Mouse (Mus musculus) hindbrain, embryonic 16.5 days (tissue): ENCODE measurements at regions not wholly inside any gene's neighbourhood (a gene's known extent, or its start where the extent isn't known, plus 50 kb on each side); places are given as distances from the start of the nearest gene placed in this dataset.
"Not testable (repeated sequence)": the region's sequence is repeated elsewhere in the genome, so short reads cannot be mapped to it uniquely, and the experiment has no call there.

Experiments used
- ATAC-seq: fragments of 200-750 bp; cut with Nextera tagmentation; 2 replicates; pipeline ENCODE4 v1.8.0; 2017; ENCODE audit warnings: moderate TSS enrichment, moderate library complexity
- H3K27ac ChIP-seq: fragments of 300-500 bp; sonication (generic); 2 replicates; pipeline ENCODE4 v1.5.1; 2014; ENCODE audit warnings: low read depth, mild to moderate bottlenecking, control low read depth, low read length, moderate library complexity
- H3K27me3 ChIP-seq: fragments of 300-500 bp; sonication (generic); replicated peaks from 2 replicates; pipeline ENCODE4 v1.6.1; 2014; ENCODE audit warnings: low read length; ENCODE audit not compliant: control insufficient read depth, insufficient read depth
- H3K36me3 ChIP-seq: fragments of 300-500 bp; sonication (generic); 2 replicates; pipeline ENCODE4 v1.6.1; 2014; ENCODE audit warnings: mild to moderate bottlenecking, low read length, moderate library complexity, mixed read lengths; ENCODE audit not compliant: control insufficient read depth, insufficient read depth
- H3K4me1 ChIP-seq: fragments of 300-500 bp; sonication (generic); 2 replicates; pipeline ENCODE4 v1.6.1; 2014; ENCODE audit warnings: low read depth, low read length; ENCODE audit not compliant: control insufficient read depth, insufficient read depth
- H3K4me2 ChIP-seq: fragments of 300-500 bp; sonication (generic); 2 replicates; pipeline ENCODE4 v1.6.1; 2014; ENCODE audit warnings: mild to moderate bottlenecking, low read length, control low read depth, moderate library complexity
- H3K4me3 ChIP-seq: fragments of 300-500 bp; sonication (generic); 2 replicates; pipeline ENCODE4 v1.5.1; 2014; ENCODE audit warnings: mild to moderate bottlenecking, low read length, control low read depth, moderate library complexity
- H3K9ac ChIP-seq: fragments of 300-500 bp; sonication (generic); 2 replicates; pipeline ENCODE4 v1.6.1; 2014; ENCODE audit warnings: low read depth, mild to moderate bottlenecking, control low read depth, low read length, moderate library complexity
- H3K9me3 ChIP-seq: fragments of 300-500 bp; sonication (generic); 2 replicates; pipeline ENCODE4 v1.6.1; 2014; ENCODE audit warnings: mild to moderate bottlenecking, low read length, moderate library complexity; ENCODE audit not compliant: control insufficient read depth
- WGBS: fragments of 180-500 bp; shearing (Covaris S2); extraction: QIAGEN DNeasy Blood & Tissue Kit; methylation state at CpG from one replicate; pipeline ENCODE4 v1.1.7; 2014; 5-methylcytosine and 5-hydroxymethylcytosine counted together

DNA sequence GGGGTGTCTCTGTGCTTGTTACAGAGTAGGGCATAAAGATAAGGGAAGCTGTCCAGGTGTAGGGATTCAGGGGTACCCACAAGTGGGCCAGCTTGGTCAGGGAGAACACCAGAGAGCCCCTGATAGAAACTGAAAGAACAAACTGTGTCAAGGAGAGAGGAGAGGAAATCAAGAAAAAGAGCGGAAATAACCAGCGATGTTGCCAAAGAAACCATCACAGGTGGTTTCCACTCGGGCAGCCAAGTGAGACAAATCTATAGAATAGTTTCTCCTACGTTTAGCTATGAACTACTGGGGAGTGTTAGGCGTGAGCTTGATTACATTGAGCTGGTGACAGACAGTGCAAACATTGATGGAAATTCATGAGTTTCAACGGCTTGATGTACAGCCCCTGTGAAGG, 138.8 kb downstream of the Glrx3 start:
- no peaks in the 10 kb centered on the region; the same call in 1 of the 2 replicates for H3K9me3 ChIP-seq
- H3K27ac ChIP-seq: no peak overlapping the region
- no peaks in the 10 kb centered on the region for H3K27me3 ChIP-seq
- no peak overlapping the region for H3K9ac ChIP-seq
- no peak overlapping the region for H3K4me2 ChIP-seq
- no peaks in the 10 kb centered on the region for H3K36me3 ChIP-seq
- no peak for ATAC-seq
- WGBS: 54% methylated on average over 6 of the region's 6 CpGs
- H3K4me1 ChIP-seq: no peaks in the 10 kb centered on the region
- H3K4me3 ChIP-seq: no peak overlapping the region

DNA sequence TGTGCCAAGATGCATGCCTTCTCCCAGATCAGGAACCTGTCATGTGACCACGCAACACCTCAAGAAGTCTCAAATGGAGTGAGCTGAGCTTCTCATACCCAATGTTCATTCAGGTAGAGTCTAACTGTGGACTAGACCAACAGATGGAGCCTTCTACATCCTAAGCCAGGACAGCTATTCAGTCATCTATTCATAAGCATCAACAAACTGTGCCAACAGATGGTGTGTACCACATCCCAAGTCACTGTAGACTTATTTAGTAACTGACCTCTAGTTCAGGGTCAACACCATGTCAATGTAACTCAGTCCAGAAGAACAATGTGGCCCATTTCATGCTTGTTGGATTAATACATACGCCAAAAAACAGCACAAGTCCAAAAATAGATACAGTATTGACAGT, 146.1 kb downstream of the Glrx3 start:
- ATAC-seq: no peak
- no peaks in the 10 kb centered on the region for H3K9me3 ChIP-seq
- no peak overlapping the region for H3K9ac ChIP-seq
- H3K27ac ChIP-seq: no peak overlapping the region
- WGBS: 76% methylated on average over 2 of the region's 2 CpGs
- no peaks in the 10 kb centered on the region for H3K36me3 ChIP-seq
- H3K27me3 ChIP-seq: no peaks in the 10 kb centered on the region; the same call in 1 of the 2 replicates
- H3K4me3 ChIP-seq: no peak overlapping the region
- H3K4me2 ChIP-seq: no peak overlapping the region
- no peaks in the 10 kb centered on the region for H3K4me1 ChIP-seq

DNA sequence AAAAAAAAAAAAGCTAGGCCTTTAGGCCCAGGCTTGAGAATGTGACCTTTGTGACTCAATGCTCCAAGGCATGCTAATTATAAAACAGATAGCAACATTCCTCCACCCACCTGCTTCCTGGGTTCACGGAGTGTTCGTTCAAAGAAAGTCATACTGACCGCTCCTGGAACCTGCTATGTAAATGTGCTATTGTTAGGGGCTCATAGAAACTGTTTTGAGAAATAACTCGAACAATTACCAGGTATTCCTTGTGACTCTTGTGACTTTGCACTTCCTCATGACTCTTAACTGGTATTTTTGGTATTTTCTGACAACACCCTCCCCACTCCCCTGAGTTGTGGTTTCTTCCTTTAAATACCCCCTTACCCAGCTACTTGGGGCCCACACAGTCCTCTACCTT, 147.5 kb downstream of the Glrx3 start:
- not testable (repeated sequence) for H3K4me2 ChIP-seq, ATAC-seq, H3K9me3 ChIP-seq, H3K4me1 ChIP-seq, H3K27me3 ChIP-seq, H3K9ac ChIP-seq, H3K36me3 ChIP-seq, H3K27ac ChIP-seq, H3K4me3 ChIP-seq
- WGBS: 84% methylated on average over 4 of the region's 4 CpGs

DNA sequence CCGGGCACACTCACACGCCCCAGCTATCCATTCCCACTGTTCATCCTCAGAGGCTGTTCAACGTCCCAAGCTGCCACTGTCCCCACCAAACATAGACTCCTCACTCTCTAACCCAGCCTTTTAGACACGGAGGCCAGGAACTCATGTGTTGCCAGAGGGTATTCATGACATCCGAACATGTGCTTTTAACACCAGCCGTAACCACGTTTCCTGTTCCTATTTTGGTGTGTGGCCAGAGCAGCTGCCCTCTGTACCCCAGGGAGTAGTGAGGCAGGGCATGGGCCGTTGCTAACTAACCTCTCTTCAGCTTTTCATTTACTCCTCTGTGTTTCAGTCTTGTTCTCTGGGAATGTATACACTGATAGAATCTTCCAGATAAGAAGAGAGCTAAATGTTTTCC, 156.2 kb downstream of the Glrx3 start:
- Histone ChIP-seq H3K4me2 (no peak overlapping the region), H3K36me3 (no peaks in the 10 kb centered on the region), H3K9ac (no peak overlapping the region), H3K9me3 (no peaks in the 10 kb centered on the region), H3K4me1 (no peaks in the 10 kb centered on the region), H3K4me3 (no peak overlapping the region), H3K27me3 (no peaks in the 10 kb centered on the region), H3K27ac (no peak overlapping the region)
- WGBS: 46% methylated on average over 8 of the region's 8 CpGs
- ATAC-seq: no peak

- H3K27me3 ChIP-seq: no peaks in the 10 kb centered on the region
- ATAC-seq: no peak
- no peak overlapping the region for H3K4me3 ChIP-seq
- H3K9me3 ChIP-seq: no peaks in the 10 kb centered on the region
- H3K9ac ChIP-seq: no peak overlapping the region
- H3K36me3 ChIP-seq: no peaks in the 10 kb centered on the region
- no peak overlapping the region for H3K4me2 ChIP-seq
- WGBS: 70% methylated on average over 4 of the region's 4 CpGs
- no peak overlapping the region for H3K27ac ChIP-seq
- no peaks in the 10 kb centered on the region for H3K4me1 ChIP-seq
Observed at GRCm38 (mm10) chr7:137595567-137595966, 158.2 kb downstream of the Glrx3 start.

DNA sequence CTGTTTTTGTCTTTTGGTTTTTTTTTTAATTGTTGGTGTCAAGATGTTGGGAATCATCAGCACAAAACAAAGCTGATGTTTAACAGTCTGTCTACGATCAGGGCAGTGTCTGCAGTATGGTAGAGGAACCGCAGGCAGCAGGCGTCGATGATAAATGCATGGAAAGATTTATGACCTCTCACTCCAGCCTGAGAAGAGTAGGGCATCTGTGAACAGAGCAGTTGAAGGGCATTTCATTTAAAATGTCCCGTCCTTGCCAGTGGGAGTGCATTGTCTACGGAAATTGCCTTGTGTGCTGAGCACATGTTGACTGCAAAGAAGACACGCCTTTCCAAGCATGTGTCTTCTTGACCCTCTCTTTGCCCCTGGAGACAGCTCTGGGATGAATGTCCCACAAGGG, 158.7 kb downstream of the Glrx3 start:
- ATAC-seq: no peak
- 40% methylated on average over 7 of the region's 7 CpGs for WGBS
- H3K9me3 ChIP-seq: no peaks in the 10 kb centered on the region
- H3K4me1 ChIP-seq: no peaks in the 10 kb centered on the region
- no peak overlapping the region for H3K4me2 ChIP-seq
- H3K9ac ChIP-seq: no peak overlapping the region
- no peak overlapping the region for H3K27ac ChIP-seq
- no peaks in the 10 kb centered on the region for H3K27me3 ChIP-seq
- H3K4me3 ChIP-seq: no peak overlapping the region
- no peaks in the 10 kb centered on the region for H3K36me3 ChIP-seq

DNA sequence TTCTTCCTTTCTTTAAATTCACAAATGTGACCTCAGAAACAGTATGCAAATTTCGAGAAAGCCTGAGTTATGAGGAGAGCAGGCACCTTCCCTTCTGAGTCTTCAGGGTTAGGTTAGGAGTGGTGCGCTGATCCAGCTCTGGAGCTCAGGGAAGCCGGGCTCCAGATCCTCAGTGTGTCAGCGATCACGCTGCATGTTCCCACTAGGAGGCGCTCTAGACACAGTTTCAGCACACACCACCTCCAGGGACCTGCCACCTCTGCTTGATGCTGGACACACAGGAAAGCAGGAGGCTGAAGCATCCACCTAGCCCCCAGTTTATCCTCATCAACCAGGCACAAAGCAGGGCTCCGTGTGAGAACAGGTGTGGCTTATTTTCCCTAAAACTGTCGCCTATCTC, 165.6 kb downstream of the Glrx3 start:
- no peak overlapping the region for H3K27ac ChIP-seq
- no peak overlapping the region for H3K9ac ChIP-seq
- no peaks in the 10 kb centered on the region for H3K36me3 ChIP-seq
- no peaks in the 10 kb centered on the region for H3K9me3 ChIP-seq
- no peak overlapping the region for H3K4me3 ChIP-seq
- WGBS: 7% methylated on average over 8 of the region's 8 CpGs
- H3K27me3 ChIP-seq: no peaks in the 10 kb centered on the region
- no peaks in the 10 kb centered on the region for H3K4me1 ChIP-seq
- no peak overlapping the region for H3K4me2 ChIP-seq
- peak; percentile 78 for ATAC-seq

- Histone ChIP-seq H3K9me3 (no peaks in the 10 kb centered on the region), H3K4me2 (no peak overlapping the region), H3K4me3 (no peak overlapping the region), H3K27me3 (no peaks in the 10 kb centered on the region; the same call in 1 of the 2 replicates), H3K36me3 (no peaks in the 10 kb centered on the region), H3K27ac (no peak overlapping the region), H3K9ac (no peak overlapping the region), H3K4me1 (no peaks in the 10 kb centered on the region)
- ATAC-seq: no peak
- 73% methylated on average over 6 of the region's 6 CpGs for whole genome bisulfite sequencing
Observed at GRCm38 (mm10) chr7:137609752-137610151, 172.3 kb downstream of the Glrx3 start.

DNA sequence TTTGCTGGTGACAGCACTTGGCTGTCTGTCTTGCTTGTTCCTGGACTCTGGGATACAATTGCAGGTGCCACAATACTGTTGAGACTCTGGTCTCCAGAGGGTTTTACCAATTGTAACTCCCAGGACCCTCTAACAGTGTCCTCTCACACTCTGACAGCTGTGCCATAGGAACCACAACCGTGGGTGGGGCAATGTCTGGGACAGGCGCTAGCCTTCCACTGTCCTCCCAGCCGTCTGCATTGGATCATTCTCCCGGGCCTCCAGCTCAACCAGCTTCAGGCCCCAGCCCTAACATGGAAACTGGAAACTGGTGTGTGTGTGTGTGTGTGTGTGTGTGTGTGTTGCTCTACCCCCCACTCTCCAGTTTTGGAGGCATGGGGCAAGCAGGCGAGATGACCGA, 173.9 kb downstream of the Glrx3 start:
- Histone ChIP-seq H3K9me3 (no peaks in the 10 kb centered on the region), H3K9ac (no peak overlapping the region), H3K4me3 (no peak overlapping the region), H3K27ac (no peak overlapping the region), H3K27me3 (no peaks in the 10 kb centered on the region; the same call in 1 of the 2 replicates), H3K4me2 (no peak overlapping the region), H3K4me1 (no peaks in the 10 kb centered on the region), H3K36me3 (no peaks in the 10 kb centered on the region)
- ATAC-seq: no peak
- 61% methylated on average over 6 of the region's 6 CpGs for WGBS

- H3K27me3 ChIP-seq: no peaks in the 10 kb centered on the region; the same call in 1 of the 2 replicates
- WGBS: 57% methylated on average over 7 of the region's 7 CpGs
- no peak overlapping the region for H3K4me2 ChIP-seq
- no peaks in the 10 kb centered on the region for H3K9me3 ChIP-seq
- no peaks in the 10 kb centered on the region for H3K36me3 ChIP-seq
- no peaks in the 10 kb centered on the region for H3K4me1 ChIP-seq
- H3K4me3 ChIP-seq: no peak overlapping the region
- ATAC-seq: peak; percentile 52; the same call in 1 of the 2 replicates
- H3K27ac ChIP-seq: no peak overlapping the region
- H3K9ac ChIP-seq: no peak overlapping the region
Observed at GRCm38 (mm10) chr7:137611891-137612522, 174.6 kb downstream of the Glrx3 start.
